Mouse (Mus musculus) hindbrain, embryonic 12.5 days (tissue): ENCODE data around the gene Nkx2-2. TPM values are rescaled to one million over a fixed set of nuclear protein-coding genes. Genes with fewer than 3 reads are reported as not detected.
"Not testable (repeated sequence)": the region's sequence is repeated elsewhere in the genome, so short reads cannot be mapped to it uniquely, and the experiment has no call there.

ENCODE experiments used
- ATAC-seq: fragments of 200-750 bp; cut with Nextera tagmentation; 2 replicates; pipeline ENCODE4 v1.8.0; 2017; ENCODE audit warnings: moderate TSS enrichment; ENCODE audit not compliant: low FRiP score
- H3K27ac ChIP-seq: fragments of 300-500 bp; sonication (generic); 2 replicates; pipeline ENCODE4 v1.5.1; 2016; ENCODE audit warnings: mild to moderate bottlenecking
- H3K27me3 ChIP-seq: fragments of 300-500 bp; sonication (generic); 2 replicates; pipeline ENCODE4 v1.6.1; 2016; ENCODE audit warnings: mild to moderate bottlenecking
- H3K36me3 ChIP-seq: fragments of 300-500 bp; sonication (generic); 2 replicates; pipeline ENCODE4 v1.6.1; 2016; ENCODE audit warnings: mild to moderate bottlenecking
- H3K4me1 ChIP-seq: fragments of 300-500 bp; sonication (generic); 2 replicates; pipeline ENCODE4 v1.6.1; 2016
- H3K4me2 ChIP-seq: fragments of 300-500 bp; sonication (generic); replicated peaks from 2 replicates; pipeline ENCODE4 v1.6.1; 2016; ENCODE audit warnings: mild to moderate bottlenecking
- H3K4me3 ChIP-seq: fragments of 300-500 bp; sonication (generic); 2 replicates; pipeline ENCODE4 v1.5.1; 2016; ENCODE audit warnings: mild to moderate bottlenecking
- H3K9ac ChIP-seq: fragments of 300-500 bp; sonication (generic); 2 replicates; pipeline ENCODE4 v1.6.1; 2016; ENCODE audit warnings: mild to moderate bottlenecking, moderate library complexity
- H3K9me3 ChIP-seq: fragments of 300-500 bp; sonication (generic); replicated peaks from 2 replicates; pipeline ENCODE4 v1.6.1; 2016; ENCODE audit warnings: mild to moderate bottlenecking
- WGBS: fragments of 180-500 bp; shearing (Covaris S2); methylation state at CpG from one replicate; pipeline ENCODE4 v1.1.7; 2016; 5-methylcytosine and 5-hydroxymethylcytosine counted together
- polyA plus RNA-seq: library from polyadenylated mRNA; unstranded; fragments of >200 nt; fragmentation: Nextera tagmentation; extraction: Ambion mirVana; gene quantifications from 2 replicates; pipeline ENCODE4 v1.2.1, GENCODE M21; 2016

Nkx2-2 gene
- polyA plus RNA-seq, 1 experiment from 2014 or later = 3.6 TPM

GRCm38 (mm10) chr2:147177672-147178071 lies 16.4 kb downstream of the Nkx2-2 start:
- Histone ChIP-seq H3K4me1 (peaks cover 14% of the 10 kb centered on the region), H3K9ac (no peak overlapping the region), H3K27me3 (peaks cover 91% of the 10 kb centered on the region), H3K27ac (no peak overlapping the region), H3K9me3 (no peaks in the 10 kb centered on the region), H3K36me3 (no peaks in the 10 kb centered on the region), H3K4me2 (peak overlapping the region; percentile 45), H3K4me3 (no peak overlapping the region)
- no peak for ATAC-seq
- WGBS = 8% methylated on average over 10 of the region's 10 CpGs

- 87% methylated on average over 11 of the region's 11 CpGs for WGBS
- ATAC-seq = no peak
- Histone ChIP-seq H3K27me3 (peaks cover 68% of the 10 kb centered on the region), H3K4me2 (no peak overlapping the region), H3K4me3 (no peak overlapping the region), H3K4me1 (peaks cover 7% of the 10 kb centered on the region; the same call in 1 of the 2 replicates), H3K9ac (no peak overlapping the region), H3K9me3 (no peaks in the 10 kb centered on the region), H3K36me3 (no peaks in the 10 kb centered on the region), H3K27ac (no peak overlapping the region)
Observed at GRCm38 (mm10) chr2:147175296-147175695, 18.7 kb downstream of the Nkx2-2 start.

GRCm38 (mm10) chr2:147173751-147174150 lies 20.3 kb downstream of the Nkx2-2 start:
- H3K27ac ChIP-seq = no peak overlapping the region
- H3K4me2 ChIP-seq = no peak overlapping the region
- no peaks in the 10 kb centered on the region for H3K9me3 ChIP-seq
- no peak overlapping the region for H3K9ac ChIP-seq
- no peak overlapping the region for H3K4me3 ChIP-seq
- H3K36me3 ChIP-seq = no peaks in the 10 kb centered on the region
- peaks cover 52% of the 10 kb centered on the region for H3K27me3 ChIP-seq
- ATAC-seq = no peak
- H3K4me1 ChIP-seq = peaks cover 5% of the 10 kb centered on the region; the same call in 1 of the 2 replicates

GRCm38 (mm10) chr2:147170538-147170937 lies 23.5 kb downstream of the Nkx2-2 start:
- not testable (repeated sequence) for H3K27ac ChIP-seq, H3K4me1 ChIP-seq, H3K4me2 ChIP-seq, H3K9ac ChIP-seq, H3K36me3 ChIP-seq, H3K4me3 ChIP-seq, ATAC-seq, H3K9me3 ChIP-seq
- H3K27me3 ChIP-seq = peaks cover 28% of the 10 kb centered on the region
- 85% methylated on average over 9 of the region's 9 CpGs for WGBS

- Histone ChIP-seq H3K9ac (no peak overlapping the region), H3K4me2 (no peak overlapping the region), H3K27me3 (peaks cover 3% of the 10 kb centered on the region; the same call in 1 of the 2 replicates), H3K27ac (no peak overlapping the region), H3K4me1 (no peaks in the 10 kb centered on the region), H3K4me3 (no peak overlapping the region), H3K36me3 (no peaks in the 10 kb centered on the region), H3K9me3 (no peaks in the 10 kb centered on the region)
- 91% methylated on average over 1 of the region's 1 CpGs for WGBS
- ATAC-seq = no peak
Observed at GRCm38 (mm10) chr2:147165863-147166262, 28.2 kb downstream of the Nkx2-2 start.

- Histone ChIP-seq H3K4me2 (no peak overlapping the region), H3K9me3 (no peaks in the 10 kb centered on the region), H3K36me3 (no peaks in the 10 kb centered on the region), H3K9ac (no peak overlapping the region), H3K27ac (no peak overlapping the region), H3K27me3 (peaks cover 3% of the 10 kb centered on the region; the same call in 1 of the 2 replicates), H3K4me3 (no peak overlapping the region), H3K4me1 (no peaks in the 10 kb centered on the region)
- no peak for ATAC-seq
- 85% methylated on average over 3 of the region's 3 CpGs for WGBS
Observed at GRCm38 (mm10) chr2:147165376-147165775, 28.7 kb downstream of the Nkx2-2 start.

GRCm38 (mm10) chr2:147152543-147152942 lies 41.5 kb downstream of the Nkx2-2 start:
- Histone ChIP-seq H3K27me3 (no peaks in the 10 kb centered on the region), H3K36me3 (no peaks in the 10 kb centered on the region), H3K9ac (no peak overlapping the region), H3K27ac (no peak overlapping the region), H3K4me3 (no peak overlapping the region), H3K4me2 (no peak overlapping the region), H3K9me3 (no peaks in the 10 kb centered on the region), H3K4me1 (no peaks in the 10 kb centered on the region)
- ATAC-seq = no peak
- 62% methylated on average over 2 of the region's 2 CpGs for WGBS

Other genes starting within 250 kb of the Nkx2-2 start
- gene Xrn2, start 181.2 kb downstream of the Nkx2-2 start, polyA plus RNA-seq = 88.3 and 93.7 TPM in 2 replicates
- 0.26 TPM in 1 of 2 replicates, not detected in the other for gene Nkx2-4, start 108.8 kb downstream of the Nkx2-2 start, polyA plus RNA-seq
- gene Pax1, start 167.7 kb upstream of the Nkx2-2 start, polyA plus RNA-seq = 4.7 and 7.3 TPM in 2 replicates